18 mouse cellular contexts compared by ENCODE assay signal in the genomic region with DNA sequence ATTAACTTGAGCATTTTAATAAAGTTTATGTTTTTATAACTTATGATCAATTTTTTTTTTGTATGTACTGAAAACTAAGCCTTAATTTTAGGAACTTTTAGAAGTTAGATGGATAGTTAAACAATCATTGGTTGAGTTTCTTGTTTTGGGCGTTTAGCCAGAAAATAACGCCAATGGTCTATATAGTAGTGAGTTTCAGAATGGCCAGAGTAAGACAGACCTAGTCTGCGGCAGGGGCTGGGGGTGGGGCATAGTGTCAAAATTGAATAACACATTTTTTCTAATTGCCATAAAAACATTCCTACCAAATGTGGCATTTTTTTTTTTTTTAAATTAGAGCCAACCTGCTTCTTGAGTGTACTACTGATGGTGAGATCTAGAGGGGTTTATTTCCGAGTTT. TPM values are rescaled to one million over a fixed set of nuclear protein-coding genes. Genes with fewer than 3 reads are reported as not detected.
DNase-seq lines count a peak whose midpoint lies in the region; ATAC-seq and TF ChIP-seq lines count a peak whose summit lies in the region.
"Had no signal": no experiment of that assay in that cellular context is flagged by ENCODE, and none has a peak within 500 bp of the region (broad histone marks: within the 10 kb centered on the region; RNA-seq: fewer than 3 reads in every experiment).

No protein-coding gene starts in this region.

- WGBS in heart, adult 2 months = 78% methylated on average over 4 of the region's 4 CpGs
- 79% methylated on average over 4 of the region's 4 CpGs for WGBS in heart, embryonic 11.5 days (ENCODE audit: insufficient replicate concordance)
- WGBS in midbrain, embryonic 10.5 days = 83% methylated on average over 4 of the region's 4 CpGs
- 85% methylated on average over 4 of the region's 4 CpGs for WGBS in midbrain, embryonic 15.5 days

- no peak for TF ChIP-seq POLR2A in heart, adult 2 months (IDR thresholded peaks at IDR 0.05; ENCODE audit: insufficient read depth, low read depth, low read length)

- TF ChIP-seq CTCF in heart, adult 2 months (IDR thresholded peaks at IDR 0.05) = no peak

- no peak overlapping the region for H3K9ac ChIP-seq in heart, adult 2 months (ENCODE audit: low read depth, low read length)
- H3K9ac ChIP-seq in heart, embryonic 11.5 days (ENCODE audit: low read depth, low read length) = no peak overlapping the region
- no peak overlapping the region for H3K9ac ChIP-seq in midbrain, embryonic 15.5 days

- H3K4me1 ChIP-seq in heart, adult 2 months (ENCODE audit: control insufficient read depth, insufficient read depth, low read length) = peaks cover 2% of the 10 kb centered on the region; the same call in 1 of the 2 replicates
- 0 out of 2 replicates have a peak, but pooled peaks cover 3% of the 10 kb centered on the region for H3K4me1 ChIP-seq in heart, embryonic 11.5 days (ENCODE audit: control insufficient read depth, insufficient read depth, low read length)
- H3K4me1 ChIP-seq in midbrain, embryonic 10.5 days = peaks cover 10% of the 10 kb centered on the region
- peaks cover 13% of the 10 kb centered on the region for H3K4me1 ChIP-seq in midbrain, embryonic 15.5 days

- H3K9me3 ChIP-seq in heart, embryonic 11.5 days (replicated peaks; ENCODE audit: control insufficient read depth, low read length) = no peaks in the 10 kb centered on the region
- no peaks in the 10 kb centered on the region for H3K9me3 ChIP-seq in midbrain, embryonic 10.5 days (replicated peaks)
- H3K9me3 ChIP-seq in midbrain, embryonic 15.5 days = no peaks in the 10 kb centered on the region
- H3K9me3 ChIP-seq: kidney, embryonic 15.5 days; midbrain, embryonic 13.5 days had no signal

- H3K79me2 ChIP-seq in heart, adult 2 months (replicated peaks; ENCODE audit: control insufficient read depth, insufficient read depth, low read length) = no peaks in the 10 kb centered on the region

- peaks cover 18% of the 10 kb centered on the region for H3K36me3 ChIP-seq in heart, adult 2 months (ENCODE audit: control insufficient read depth, insufficient read depth, low read length)
- H3K36me3 ChIP-seq in heart, embryonic 11.5 days (ENCODE audit: control insufficient read depth, insufficient read depth, low read length) = peaks cover 4% of the 10 kb centered on the region; the same call in 1 of the 2 replicates
- H3K36me3 ChIP-seq in midbrain, embryonic 10.5 days = peaks cover 20% of the 10 kb centered on the region
- H3K36me3 ChIP-seq in midbrain, embryonic 15.5 days (replicated peaks) = peaks cover 10% of the 10 kb centered on the region

- no peak overlapping the region for H3K27ac ChIP-seq in heart, adult 2 months
- H3K27ac ChIP-seq in heart, embryonic 11.5 days (ENCODE audit: low read depth, low read length) = no peak overlapping the region
- H3K27ac ChIP-seq in midbrain, embryonic 10.5 days (replicated peaks) = no peak overlapping the region
- H3K27ac ChIP-seq in midbrain, embryonic 15.5 days = no peak overlapping the region

- TF ChIP-seq EP300 in heart, adult 2 months (IDR thresholded peaks at IDR 0.05; ENCODE audit: insufficient read depth, low read depth, low read length) = no peak

- no peak for ATAC-seq in heart, embryonic 11.5 days (replicated peaks; ENCODE audit: insufficient number of reproducible peaks, low FRiP score, low TSS enrichment)
- ATAC-seq in midbrain, embryonic 15.5 days (replicated peaks) = no peak

- peak; percentile 28 for DNase-seq in cerebellum, adult 11-12 months
- DNase-seq in cerebellum, postnatal 36 days = no peak
- DNase-seq in heart, adult 2 months = no peak
- no peak for DNase-seq in midbrain, embryonic 10.5 days (ENCODE audit: low spot score)
- no peak for DNase-seq in kidney, postnatal 25 days
- DNase-seq in frontal cortex, adult 2 months (ENCODE audit: extremely low spot score in 1 of 2, low spot score in 1 of 2) = no peak
- DNase-seq: gastrocnemius, postnatal 10 days; heart, postnatal 36 days; thymus, postnatal 14 days had no signal

- H3K4me2 ChIP-seq in heart, embryonic 11.5 days = no peak overlapping the region
- no peak overlapping the region for H3K4me2 ChIP-seq in midbrain, embryonic 15.5 days

- intact Hi-C loops in heart, adult 2 months (cut with DNase I) = loop anchor here (10.0 kb wide), 1 partner anchor 211 kb away; no protein-coding TSS in a partner anchor

- no peaks in the 10 kb centered on the region for H3K27me3 ChIP-seq in heart, adult 2 months (ENCODE audit: control insufficient read depth, insufficient read depth, low read length)
- H3K27me3 ChIP-seq in heart, embryonic 11.5 days (ENCODE audit: control insufficient read depth, insufficient read depth, low read length) = no peaks in the 10 kb centered on the region
- H3K27me3 ChIP-seq in midbrain, embryonic 10.5 days (ENCODE audit: low read depth, poor library complexity, severe bottlenecking) = no peaks in the 10 kb centered on the region
- no peaks in the 10 kb centered on the region for H3K27me3 ChIP-seq in midbrain, embryonic 15.5 days (replicated peaks)
- H3K27me3 ChIP-seq: kidney, embryonic 15.5 days; midbrain, embryonic 13.5 days had no signal

- H3K4me3 ChIP-seq in heart, adult 2 months = peak overlapping the region; percentile 90
- no peak overlapping the region for H3K4me3 ChIP-seq in heart, embryonic 11.5 days (ENCODE audit: low read depth, low read length)
- H3K4me3 ChIP-seq in midbrain, embryonic 10.5 days = 0 out of 2 replicates have a peak overlapping the region, but pooled peaks have one; percentile 93
- no peak overlapping the region for H3K4me3 ChIP-seq in midbrain, embryonic 15.5 days

RNA-seq across cellular contexts. Expression of a gene that starts 1.0 kb away (rescaled TPM):
- total RNA-seq in heart, adult 2 months (2021) = 100 to 1,000 TPM; 604 to 677 TPM
- polyA plus RNA-seq in heart, adult 2 months (2012; rRNA removed) = 328 and 496 TPM in 2 replicates
- polyA plus RNA-seq in heart, embryonic 11.5 days (2014; fragmentation: Nextera tagmentation; extraction: Ambion mirVana) = 317 and 376 TPM in 2 replicates
- 211 and 219 TPM in 2 replicates for polyA plus RNA-seq in midbrain, embryonic 10.5 days (2016; fragmentation: Nextera tagmentation; extraction: Ambion mirVana)
- 184 TPM in 2 replicates for polyA plus RNA-seq in midbrain, embryonic 15.5 days (2015; fragmentation: Nextera tagmentation; extraction: Ambion mirVana)
- polyA plus RNA-seq in frontal cortex, adult 2 months (2012; rRNA removed) = 306 and 313 TPM in 2 replicates

RNA-seq across cellular contexts. Expression of a gene that starts 22.3 kb away (rescaled TPM):
- not detected for total RNA-seq in heart, adult 2 months (2021)
- polyA plus RNA-seq in heart, adult 2 months (2012; rRNA removed) = 0.27 TPM in 1 of 2 replicates, not detected in the other
- polyA plus RNA-seq in heart, embryonic 11.5 days (2014; fragmentation: Nextera tagmentation; extraction: Ambion mirVana) = 1.2 and 1.5 TPM in 2 replicates
- not detected in 2 replicates for polyA plus RNA-seq in midbrain, embryonic 10.5 days (2016; fragmentation: Nextera tagmentation; extraction: Ambion mirVana)
- polyA plus RNA-seq in midbrain, embryonic 15.5 days (2015; fragmentation: Nextera tagmentation; extraction: Ambion mirVana) = not detected in 2 replicates
- polyA plus RNA-seq in frontal cortex, adult 2 months (2012; rRNA removed) = 2.9 and 4.0 TPM in 2 replicates
- total RNA-seq: heart, adult 8-10 months; heart, postnatal 36 days; liver, adult 2 months had no signal
- polyA plus RNA-seq: forebrain, embryonic 16.5 days; inflammation-experienced regulatory T-cells, adult 6 months; midbrain, embryonic 13.5 days had no signal

RNA-seq across cellular contexts. Expression of a gene that starts 38.0 kb away (rescaled TPM):
- total RNA-seq in heart, adult 2 months (2021) = under 1 TPM in 1 of 2 experiments, not detected in 1; 0.08 TPM
- 0.06 and 0.16 TPM in 2 replicates for polyA plus RNA-seq in heart, adult 2 months (2012; rRNA removed)
- polyA plus RNA-seq in heart, embryonic 11.5 days (2014; fragmentation: Nextera tagmentation; extraction: Ambion mirVana) = 0.13 and 0.41 TPM in 2 replicates
- 0.11 and 0.14 TPM in 2 replicates for polyA plus RNA-seq in midbrain, embryonic 10.5 days (2016; fragmentation: Nextera tagmentation; extraction: Ambion mirVana)
- 2.3 and 2.6 TPM in 2 replicates for polyA plus RNA-seq in midbrain, embryonic 15.5 days (2015; fragmentation: Nextera tagmentation; extraction: Ambion mirVana)
- polyA plus RNA-seq in frontal cortex, adult 2 months (2012; rRNA removed) = 112 and 126 TPM in 2 replicates
- total RNA-seq: common myeloid progenitor, adult 5-6 weeks; heart, adult 8-10 months; heart, postnatal 36 days; liver, adult 2 months had no signal

Comparison
In these comparisons a context has a peak if more than half of its experiments do, and no peak if none do; other contexts are left out.
1. H3K4me3 ChIP-seq: peak in heart, adult 2 months (single experiment) and midbrain, embryonic 10.5 days (single experiment); none in heart, embryonic 11.5 days (single experiment) and midbrain, embryonic 15.5 days (single experiment).
2. RNA of a gene that starts 38.0 kb away (polyA plus RNA-seq): 112 to 126 TPM in frontal cortex, adult 2 months; 2.3 to 2.6 TPM in midbrain, embryonic 15.5 days, 0.06 to 0.16 TPM in heart, adult 2 months, 0.13 to 0.41 TPM in heart, embryonic 11.5 days and 0.11 to 0.14 TPM in midbrain, embryonic 10.5 days; every median in the first group is over 10 times any median in the second.